Mouse (Mus musculus) forebrain, embryonic 14.5 days (tissue): ENCODE results near the gene Abhd2. TPM values are rescaled to one million over a fixed set of nuclear protein-coding genes. Genes with fewer than 3 reads are reported as not detected.
A peak's percentile ranks its signal among the peaks of the same experiment; 100 is the strongest.

ENCODE experiments used
- ATAC-seq: fragments of 200-750 bp; cut with Nextera tagmentation; 2 replicates; pipeline ENCODE4 v1.8.0; 2017; ENCODE audit warnings: mild to moderate bottlenecking, moderate library complexity
- DNase-seq: peaks from one replicate; pipeline ENCODE4 v3.0.0-alpha.2; 2015; ENCODE audit warnings: low spot score
- H3K27ac ChIP-seq: fragments of 300-500 bp; sonication (generic); 2 replicates; pipeline ENCODE4 v1.5.1; 2014; ENCODE audit warnings: low read depth, mild to moderate bottlenecking, control low read depth, low read length, moderate library complexity
- H3K27me3 ChIP-seq: fragments of 300-500 bp; sonication (generic); replicated peaks from 2 replicates; pipeline ENCODE4 v1.6.1; 2014; ENCODE audit warnings: low read length, control low read depth, mixed read lengths; ENCODE audit not compliant: control insufficient read depth, insufficient read depth
- H3K36me3 ChIP-seq: fragments of 300-500 bp; sonication (generic); 2 replicates; pipeline ENCODE4 v1.6.1; 2014; ENCODE audit warnings: low read length, control low read depth; ENCODE audit not compliant: control insufficient read depth, insufficient read depth
- H3K4me1 ChIP-seq: fragments of 300-500 bp; sonication (generic); 2 replicates; pipeline ENCODE4 v1.6.1; 2014; ENCODE audit warnings: antibody characterized with exemption, low read length, control low read depth; ENCODE audit not compliant: control insufficient read depth, insufficient read depth
- H3K4me2 ChIP-seq: fragments of 300-500 bp; sonication (generic); 2 replicates; pipeline ENCODE4 v1.6.1; 2014; ENCODE audit warnings: mild to moderate bottlenecking, control low read depth, low read length
- H3K4me3 ChIP-seq: fragments of 300-500 bp; sonication (generic); 2 replicates; pipeline ENCODE4 v1.5.1; 2014; ENCODE audit warnings: low read depth, low read length, control low read depth
- H3K9ac ChIP-seq: fragments of 300-500 bp; sonication (generic); 2 replicates; pipeline ENCODE4 v1.6.1; 2014; ENCODE audit warnings: mild to moderate bottlenecking, low read length, control low read depth, moderate library complexity
- H3K9me3 ChIP-seq: fragments of 300-500 bp; sonication (generic); replicated peaks from 2 replicates; pipeline ENCODE4 v1.6.1; 2016; ENCODE audit warnings: low read length, control low read depth, mixed read lengths; ENCODE audit not compliant: control insufficient read depth
- WGBS: fragments of 180-500 bp; shearing (Covaris S2); extraction: QIAGEN DNeasy Blood & Tissue Kit; methylation state at CpG from one replicate; pipeline ENCODE4 v1.1.7; 2014; 5-methylcytosine and 5-hydroxymethylcytosine counted together
- polyA plus RNA-seq: library from polyadenylated mRNA; unstranded; fragments of >200 nt; fragmentation: Nextera tagmentation; extraction: Ambion mirVana; gene quantifications from 2 replicates; pipeline ENCODE4 v1.2.1, GENCODE M21; 2014

The Abhd2 gene
- polyA plus RNA-seq, 1 experiment from 2014 or later: 22.3 TPM

DNA sequence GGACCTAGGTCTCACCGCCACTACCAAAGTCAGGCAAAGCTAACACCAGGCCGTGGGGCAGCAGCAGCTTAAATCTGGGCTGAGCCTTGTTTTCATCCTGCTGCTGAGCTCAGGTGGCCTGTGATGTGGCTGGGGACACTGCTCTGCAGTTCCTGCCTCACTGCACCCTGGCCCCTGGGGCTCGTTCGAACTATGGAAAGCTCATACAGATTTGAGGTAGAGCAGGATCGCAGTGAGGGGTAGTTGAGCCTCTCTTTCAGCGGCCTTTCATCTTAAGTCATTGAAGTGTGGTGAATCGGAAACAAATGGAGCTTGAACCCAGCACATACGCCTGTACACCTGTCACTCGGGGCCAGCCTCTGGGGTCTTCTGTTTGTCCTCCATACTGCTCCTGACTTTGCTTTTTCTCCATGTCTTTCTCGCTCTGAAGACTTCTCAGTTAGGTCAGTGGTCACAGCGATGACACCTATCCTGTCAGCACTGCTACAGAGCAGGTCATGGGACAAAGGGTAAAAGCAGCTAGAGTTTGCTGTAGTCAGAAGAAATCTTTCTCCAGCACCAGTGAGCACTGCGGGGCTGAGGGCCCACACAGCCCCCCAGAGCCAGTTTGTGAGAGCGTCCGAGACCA is 20.7 kb downstream of the Abhd2 start:
- no peak for ATAC-seq
- no peak overlapping the region for H3K9ac ChIP-seq
- 37% methylated on average over 14 of the region's 14 CpGs for WGBS

GRCm38 (mm10) chr7:79294449-79294980 is 21.5 kb downstream of the Abhd2 start:
- H3K4me2 ChIP-seq: no peak overlapping the region
- peaks cover 11% of the 10 kb centered on the region for H3K4me1 ChIP-seq
- no peak for ATAC-seq
- no peak overlapping the region for H3K27ac ChIP-seq
- H3K36me3 ChIP-seq: peaks cover 33% of the 10 kb centered on the region
- DNase-seq: no peak
- H3K4me3 ChIP-seq: no peak overlapping the region
- H3K27me3 ChIP-seq: no peaks in the 10 kb centered on the region
- no peak overlapping the region for H3K9ac ChIP-seq
- 86% methylated on average over 13 of the region's 13 CpGs for WGBS
- H3K9me3 ChIP-seq: no peaks in the 10 kb centered on the region

More for the DNA sequence above, 20.7 kb downstream of the Abhd2 start:
- no peaks in the 10 kb centered on the region for H3K9me3 ChIP-seq
- peaks cover 29% of the 10 kb centered on the region for H3K36me3 ChIP-seq
- H3K4me2 ChIP-seq: no peak overlapping the region
- H3K27ac ChIP-seq: no peak overlapping the region
- DNase-seq: no peak
- no peak overlapping the region for H3K4me3 ChIP-seq
- peaks cover 11% of the 10 kb centered on the region for H3K4me1 ChIP-seq
- no peaks in the 10 kb centered on the region for H3K27me3 ChIP-seq

DNA sequence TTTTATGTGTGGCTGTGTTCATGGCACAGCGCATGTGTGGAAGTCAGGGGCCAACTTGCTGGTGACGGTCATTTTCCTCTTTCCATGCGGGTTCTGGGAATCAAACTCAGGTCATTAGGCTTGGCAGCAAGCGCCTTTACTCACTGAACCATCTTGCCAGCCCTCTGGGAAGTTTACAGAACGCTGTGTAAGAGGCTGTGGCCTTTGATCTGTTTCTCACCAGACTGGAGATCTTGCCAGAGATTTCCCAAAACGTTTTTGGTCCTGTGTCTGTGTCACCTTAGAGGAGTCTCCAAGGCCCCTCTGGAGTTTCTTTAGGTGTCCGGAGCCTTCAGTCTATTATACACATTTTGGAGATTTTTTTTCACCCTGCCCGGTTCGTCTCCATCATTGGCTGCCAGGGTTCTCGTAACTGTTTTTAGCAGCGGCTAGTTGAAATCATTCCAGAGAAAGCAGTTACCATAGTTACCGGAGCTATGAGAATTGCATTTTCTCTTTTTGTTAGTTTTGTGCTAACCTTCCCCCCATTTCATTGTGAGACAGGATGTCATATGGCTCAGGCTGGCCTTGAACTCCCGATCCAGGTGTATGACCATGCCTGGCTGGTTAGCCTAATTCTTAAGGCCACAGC is 22.3 kb downstream of the Abhd2 start:
- 58% methylated on average over 13 of the region's 13 CpGs for WGBS
- no peak overlapping the region for H3K9ac ChIP-seq
- no peak for ATAC-seq
- H3K4me3 ChIP-seq: no peak overlapping the region
- no peak overlapping the region for H3K4me2 ChIP-seq
- H3K4me1 ChIP-seq: peaks cover 12% of the 10 kb centered on the region
- no peaks in the 10 kb centered on the region for H3K9me3 ChIP-seq
- peaks cover 41% of the 10 kb centered on the region for H3K36me3 ChIP-seq
- no peak overlapping the region for H3K27ac ChIP-seq
- H3K27me3 ChIP-seq: no peaks in the 10 kb centered on the region
- peak; percentile 50 for DNase-seq

DNA sequence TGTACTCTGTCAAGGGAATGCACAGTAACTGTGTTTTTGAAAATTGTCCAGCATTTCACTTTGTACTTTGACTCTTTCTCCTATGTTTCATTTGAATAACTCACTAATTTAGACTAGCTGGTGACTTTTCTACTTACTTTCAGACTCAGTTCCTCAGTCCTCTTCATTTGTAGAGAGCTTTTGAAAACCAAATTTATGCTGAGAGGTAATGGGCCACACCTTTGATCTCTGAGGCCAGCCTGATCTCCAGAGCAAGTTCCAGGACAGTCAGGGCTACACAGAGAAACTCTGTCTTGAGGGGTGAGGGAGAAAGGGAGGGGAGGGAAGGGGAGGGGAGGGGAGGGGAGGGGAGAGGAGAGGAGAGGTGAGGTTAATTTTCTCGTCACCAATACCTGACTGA is 25.7 kb downstream of the Abhd2 start:
- Histone ChIP-seq H3K4me2 (no peak overlapping the region), H3K4me3 (no peak overlapping the region), H3K9me3 (no peaks in the 10 kb centered on the region), H3K36me3 (peaks cover 41% of the 10 kb centered on the region), H3K27ac (no peak overlapping the region; the same call in 1 of the 2 replicates), H3K9ac (no peak overlapping the region), H3K27me3 (no peaks in the 10 kb centered on the region), H3K4me1 (peaks cover 12% of the 10 kb centered on the region)
- no peak for DNase-seq
- ATAC-seq: no peak
- WGBS: 33% methylated on average over 1 of the region's 1 CpGs

- no peak for ATAC-seq
- Histone ChIP-seq H3K9me3 (no peaks in the 10 kb centered on the region), H3K4me1 (peaks cover 10% of the 10 kb centered on the region), H3K27ac (no peak overlapping the region), H3K4me2 (no peak overlapping the region), H3K4me3 (no peak overlapping the region), H3K27me3 (no peaks in the 10 kb centered on the region), H3K36me3 (peaks cover 41% of the 10 kb centered on the region), H3K9ac (no peak overlapping the region)
- no peak for DNase-seq
- 87% methylated on average over 7 of the region's 7 CpGs for WGBS
Observed at GRCm38 (mm10) chr7:79299548-79299947, 26.5 kb downstream of the Abhd2 start.

GRCm38 (mm10) chr7:79300432-79301151 is 27.6 kb downstream of the Abhd2 start:
- peak; percentile 46 for DNase-seq
- 65% methylated on average over 13 of the region's 13 CpGs for WGBS
- Histone ChIP-seq H3K27ac (peak overlapping the region; percentile 58; the same call in 1 of the 2 replicates), H3K4me1 (peaks cover 8% of the 10 kb centered on the region; the same call in 1 of the 2 replicates), H3K4me2 (no peak overlapping the region), H3K4me3 (no peak overlapping the region), H3K9ac (0 out of 2 replicates have a peak overlapping the region, but pooled peaks have one; percentile 3), H3K9me3 (no peaks in the 10 kb centered on the region), H3K27me3 (no peaks in the 10 kb centered on the region), H3K36me3 (peaks cover 36% of the 10 kb centered on the region)
- peak; percentile 35; the same call in 1 of the 2 replicates for ATAC-seq

GRCm38 (mm10) chr7:79302145-79302544 is 29.1 kb downstream of the Abhd2 start:
- no peak overlapping the region for H3K4me3 ChIP-seq
- no peak overlapping the region for H3K9ac ChIP-seq
- peaks cover 25% of the 10 kb centered on the region for H3K36me3 ChIP-seq
- H3K27ac ChIP-seq: no peak overlapping the region
- ATAC-seq (no peak), DNase-seq (no peak)
- 92% methylated on average over 6 of the region's 6 CpGs for WGBS
- no peaks in the 10 kb centered on the region for H3K27me3 ChIP-seq
- H3K4me1 ChIP-seq: peaks cover 8% of the 10 kb centered on the region; the same call in 1 of the 2 replicates
- no peaks in the 10 kb centered on the region for H3K9me3 ChIP-seq
- no peak overlapping the region for H3K4me2 ChIP-seq

DNA sequence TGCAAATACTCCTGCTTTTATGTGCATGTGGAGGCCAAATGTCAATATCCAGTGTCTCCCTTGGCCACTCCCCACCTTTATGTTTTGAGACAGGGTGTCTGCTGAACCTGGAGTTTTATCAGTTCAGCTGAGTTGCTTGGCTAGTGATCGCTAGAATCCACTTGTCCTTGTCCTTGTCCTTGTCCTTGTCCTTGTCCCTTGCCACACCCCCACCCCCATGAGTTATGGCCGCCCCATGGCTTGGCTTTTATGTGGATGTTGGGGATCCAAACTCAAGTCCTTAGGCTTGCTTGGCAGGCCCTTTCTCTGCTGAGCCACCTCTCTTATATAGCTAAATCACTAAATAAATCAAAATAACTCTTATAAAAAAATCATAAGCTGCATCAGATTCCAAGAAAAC is 29.6 kb downstream of the Abhd2 start:
- no peak overlapping the region for H3K9ac ChIP-seq
- DNase-seq (no peak), ATAC-seq (no peak)
- H3K9me3 ChIP-seq: no peaks in the 10 kb centered on the region
- peaks cover 8% of the 10 kb centered on the region; the same call in 1 of the 2 replicates for H3K4me1 ChIP-seq
- H3K27ac ChIP-seq: no peak overlapping the region
- H3K36me3 ChIP-seq: peaks cover 21% of the 10 kb centered on the region
- H3K27me3 ChIP-seq: no peaks in the 10 kb centered on the region
- H3K4me3 ChIP-seq: no peak overlapping the region
- WGBS: 90% methylated on average over 2 of the region's 2 CpGs
- H3K4me2 ChIP-seq: no peak overlapping the region
